Comparison of ENCODE assay signal across 10 mouse cellular contexts in the genomic region with DNA sequence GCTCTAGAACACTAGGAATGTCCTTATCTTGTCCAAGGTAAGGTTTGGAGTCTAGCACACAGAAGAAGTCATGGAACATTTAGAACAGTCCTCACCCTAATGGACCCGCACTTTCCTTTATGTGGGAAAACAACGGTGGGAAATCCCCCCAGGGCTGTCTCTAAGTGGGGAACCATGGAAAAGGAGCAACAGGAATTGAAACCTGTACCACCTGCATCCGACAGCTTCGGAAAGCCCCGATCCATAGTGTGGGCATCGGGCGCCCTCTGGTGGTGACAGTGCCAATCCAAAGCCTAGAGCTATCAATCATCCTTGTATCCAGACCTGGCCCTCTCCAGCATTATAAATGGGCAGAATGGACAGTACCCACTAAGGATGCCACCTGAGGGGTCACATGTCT.
DNase-seq lines count a peak whose midpoint lies in the region; ATAC-seq and TF ChIP-seq lines count a peak whose summit lies in the region.
"Had no signal": no experiment of that assay in that cellular context is flagged by ENCODE, and none has a peak within 500 bp of the region (broad histone marks: within the 10 kb centered on the region; RNA-seq: fewer than 3 reads in every experiment).

No protein-coding gene starts in this region.

- H3K27me3 ChIP-seq in heart, embryonic 11.5 days (ENCODE audit: control insufficient read depth, insufficient read depth, low read length): peaks cover 6% of the 10 kb centered on the region; the same call in 1 of the 2 replicates
- H3K27me3 ChIP-seq in forebrain, embryonic 16.5 days (replicated peaks; ENCODE audit: control insufficient read depth, insufficient read depth, low read length): peaks cover 3% of the 10 kb centered on the region; the same call in 1 of the 2 replicates
- H3K27me3 ChIP-seq in midbrain, postnatal 0 days (ENCODE audit: insufficient read depth, low read length): 0 out of 2 replicates have a peak, but pooled peaks cover 3% of the 10 kb centered on the region
- H3K27me3 ChIP-seq: neural tube, embryonic 12.5 days had no signal

- H3K4me1 ChIP-seq in heart, embryonic 11.5 days (ENCODE audit: control insufficient read depth, insufficient read depth, low read length): no peaks in the 10 kb centered on the region
- H3K4me1 ChIP-seq in forebrain, embryonic 16.5 days (replicated peaks; ENCODE audit: control insufficient read depth, insufficient read depth, low read length): no peaks in the 10 kb centered on the region
- H3K4me1 ChIP-seq in midbrain, postnatal 0 days (ENCODE audit: insufficient read depth, low read length): no peaks in the 10 kb centered on the region
- H3K4me1 ChIP-seq: neural tube, embryonic 12.5 days had no signal

- H3K36me3 ChIP-seq in heart, embryonic 11.5 days (ENCODE audit: control insufficient read depth, insufficient read depth, low read length): no peaks in the 10 kb centered on the region
- no peaks in the 10 kb centered on the region for H3K36me3 ChIP-seq in forebrain, embryonic 16.5 days (ENCODE audit: control insufficient read depth, insufficient read depth)
- H3K36me3 ChIP-seq in midbrain, postnatal 0 days (ENCODE audit: insufficient read depth, low read length): no peaks in the 10 kb centered on the region
- H3K36me3 ChIP-seq: G1E; neural tube, embryonic 12.5 days had no signal

- peak; percentile 93 for DNase-seq in heart, adult 11 months
- DNase-seq in cerebellum, adult 11-12 months: peak; percentile 42
- peak; percentile 31 for DNase-seq in hindlimb bud, embryonic 11.5 days (ENCODE audit: extremely low spot score, low read depth, low spot score)
- DNase-seq in left cerebral cortex, postnatal 25 days (ENCODE audit: low spot score in 2 of 2): peak; percentile 73 to 80
- DNase-seq in midbrain, postnatal 0 days (ENCODE audit: low spot score): peak; percentile 84
- DNase-seq in spleen, postnatal 10 days (ENCODE audit: low spot score in 2 of 2): peak; percentile 67 to 85

- ATAC-seq in heart, embryonic 11.5 days (replicated peaks; ENCODE audit: insufficient number of reproducible peaks, low FRiP score, low TSS enrichment): no peak
- peak; percentile 74 for ATAC-seq in forebrain, embryonic 16.5 days
- peak; percentile 44; the same call in 1 of the 2 replicates for ATAC-seq in midbrain, postnatal 0 days (ENCODE audit: low FRiP score)

- intact Hi-C loops in left cerebral cortex, postnatal 25 days (cut with DNase I): loop anchor here (2.0 kb wide), 1 partner anchor 802 kb away; no protein-coding TSS in a partner anchor

- TF ChIP-seq CTCF in midbrain, postnatal 0 days (IDR thresholded peaks at IDR 0.05): peak; percentile 96

- no peak overlapping the region for H3K4me3 ChIP-seq in heart, embryonic 11.5 days (ENCODE audit: low read depth, low read length)
- H3K4me3 ChIP-seq in forebrain, embryonic 16.5 days (replicated peaks; ENCODE audit: low read length): no peak overlapping the region
- no peak overlapping the region for H3K4me3 ChIP-seq in midbrain, postnatal 0 days (ENCODE audit: low read depth, low read length)
- H3K4me3 ChIP-seq: neural tube, embryonic 12.5 days had no signal

- H3K9me3 ChIP-seq in heart, embryonic 11.5 days (replicated peaks; ENCODE audit: control insufficient read depth, low read length): no peaks in the 10 kb centered on the region
- H3K9me3 ChIP-seq in forebrain, embryonic 16.5 days (ENCODE audit: control insufficient read depth, low read length): no peaks in the 10 kb centered on the region
- no peaks in the 10 kb centered on the region for H3K9me3 ChIP-seq in midbrain, postnatal 0 days (ENCODE audit: low read length)
- H3K9me3 ChIP-seq: neural tube, embryonic 12.5 days had no signal

- H3K9ac ChIP-seq in heart, embryonic 11.5 days (ENCODE audit: low read depth, low read length): no peak overlapping the region
- no peak overlapping the region for H3K9ac ChIP-seq in forebrain, embryonic 16.5 days (replicated peaks; ENCODE audit: low read depth, low read length)
- H3K9ac ChIP-seq in midbrain, postnatal 0 days (replicated peaks; ENCODE audit: low read length, poor library complexity, severe bottlenecking): no peak overlapping the region
- H3K9ac ChIP-seq: neural tube, embryonic 12.5 days had no signal

- WGBS in heart, embryonic 11.5 days (ENCODE audit: insufficient replicate concordance): 6% methylated on average over 7 of the region's 7 CpGs
- WGBS in forebrain, embryonic 16.5 days: 3% methylated on average over 7 of the region's 7 CpGs
- 8% methylated on average over 7 of the region's 7 CpGs for WGBS in midbrain, postnatal 0 days

- H3K4me2 ChIP-seq in heart, embryonic 11.5 days: no peak overlapping the region
- no peak overlapping the region for H3K4me2 ChIP-seq in forebrain, embryonic 16.5 days (ENCODE audit: low read length)
- H3K4me2 ChIP-seq in midbrain, postnatal 0 days (ENCODE audit: low read depth, low read length, poor library complexity, severe bottlenecking): no peak overlapping the region
- H3K4me2 ChIP-seq: neural tube, embryonic 12.5 days had no signal

- H3K27ac ChIP-seq in heart, embryonic 11.5 days (ENCODE audit: low read depth, low read length): no peak overlapping the region
- no peak overlapping the region for H3K27ac ChIP-seq in forebrain, embryonic 16.5 days (ENCODE audit: low read length)
- H3K27ac ChIP-seq in midbrain, postnatal 0 days (ENCODE audit: low read depth, low read length): no peak overlapping the region
- H3K27ac ChIP-seq: neural tube, embryonic 12.5 days had no signal

Comparison
In these comparisons a context has a peak if more than half of its experiments do, and no peak if none do; other contexts are left out.
1. DNase-seq: peak in every context shown above with its lines; median percentile 93 in heart, adult 11 months; 84 in midbrain, postnatal 0 days; 76 in left cerebral cortex, postnatal 25 days; 76 in spleen, postnatal 10 days; 42 in cerebellum, adult 11-12 months; 31 in hindlimb bud, embryonic 11.5 days.